Mouse (Mus musculus) urinary bladder, postnatal 4 days (tissue): ENCODE data around the gene Agrn.

Source experiments
- DNase-seq, 2 experiments: peaks; one replicate each; pipeline ENCODE4 v3.0.0; 2021 to 2022; ENCODE audit warnings: low spot score in 2 of 2

Gene Agrn

GRCm38 (mm10) chr4:156197131-156197828 is at the start of gene Agrn:
Agrn (minus strand) TSS chr4:156197488.
- DNase-seq = peak in 1 of 2 experiments; percentile 69

GRCm38 (mm10) chr4:156236651-156237447 is 39.6 kb upstream of the Agrn start:
- no peak for DNase-seq

GRCm38 (mm10) chr4:156235808-156236533 is 38.7 kb upstream of the Agrn start, which contains the start of gene Noc2l:
Noc2l (plus strand) TSS chr4:156236010.
- peak; percentile 85 to 92 for DNase-seq

- DNase-seq = no peak
These were observed 38.1 kb upstream of the Agrn start for GRCm38 (mm10) chr4:156235360-156235770.

- peak; percentile 68 to 79 for DNase-seq
These were observed 37.5 kb upstream of the Agrn start, which contains the start of gene Plekhn1 for GRCm38 (mm10) chr4:156234701-156235213. Plekhn1 (minus strand) TSS chr4:156234857.

- no peak for DNase-seq
These were observed 36.8 kb upstream of the Agrn start for GRCm38 (mm10) chr4:156234021-156234501.

- peak in 1 of 2 experiments; percentile 46 for DNase-seq
These were observed 31.2 kb upstream of the Agrn start for GRCm38 (mm10) chr4:156228393-156229024.

GRCm38 (mm10) chr4:156227752-156228392 is 30.6 kb upstream of the Agrn start:
- no peak for DNase-seq

- no peak for DNase-seq
These were observed 27.0 kb upstream of the Agrn start for GRCm38 (mm10) chr4:156224276-156224675.

GRCm38 (mm10) chr4:156219936-156220335 is 22.6 kb upstream of the Agrn start:
- no peak for DNase-seq

GRCm38 (mm10) chr4:156217838-156218237 is 20.6 kb upstream of the Agrn start:
- no peak for DNase-seq

- DNase-seq = no peak
These were observed 19.9 kb upstream of the Agrn start for GRCm38 (mm10) chr4:156217022-156217669.

GRCm38 (mm10) chr4:156216196-156216595 is 18.9 kb upstream of the Agrn start:
- no peak for DNase-seq

- DNase-seq = no peak
These were observed 18.4 kb upstream of the Agrn start, which contains the start of gene Perm1 for GRCm38 (mm10) chr4:156215649-156216048. Perm1 (plus strand) TSS chr4:156215868.

- no peak for DNase-seq
These were observed 15.8 kb upstream of the Agrn start for GRCm38 (mm10) chr4:156213134-156213533.

- no peak for DNase-seq
These were observed 12.8 kb upstream of the Agrn start for GRCm38 (mm10) chr4:156209963-156210635.

GRCm38 (mm10) chr4:156208872-156209271 is 11.6 kb upstream of the Agrn start:
- no peak for DNase-seq

GRCm38 (mm10) chr4:156203413-156204131 is 6.3 kb upstream of the Agrn start:
- DNase-seq = no peak

- DNase-seq = peak; percentile 47 to 69
These were observed 5.7 kb upstream of the Agrn start, which contains the start of gene AW011738 for GRCm38 (mm10) chr4:156203001-156203412. AW011738 (plus strand) TSS chr4:156203304.
